Mouse (Mus musculus) spleen, adult 2 months (tissue): ENCODE measurements around the gene Sds.

Source experiments
- CTCF ChIP-seq: fragments of 200-500 bp; IDR thresholded peaks from 2 replicates; pipeline ENCODE4 v1.5.1; 2011; ENCODE audit warnings: mild to moderate bottlenecking, inconsistent platforms; ENCODE audit not compliant: insufficient read depth, insufficient read length, insufficient replicate concordance; ENCODE audit errors: extremely low read depth
- POLR2A ChIP-seq: fragments of 200-500 bp; IDR thresholded peaks from 2 replicates; pipeline ENCODE4 v1.6.1; 2011; ENCODE audit warnings: low read depth, low read length, inconsistent platforms

DNA sequence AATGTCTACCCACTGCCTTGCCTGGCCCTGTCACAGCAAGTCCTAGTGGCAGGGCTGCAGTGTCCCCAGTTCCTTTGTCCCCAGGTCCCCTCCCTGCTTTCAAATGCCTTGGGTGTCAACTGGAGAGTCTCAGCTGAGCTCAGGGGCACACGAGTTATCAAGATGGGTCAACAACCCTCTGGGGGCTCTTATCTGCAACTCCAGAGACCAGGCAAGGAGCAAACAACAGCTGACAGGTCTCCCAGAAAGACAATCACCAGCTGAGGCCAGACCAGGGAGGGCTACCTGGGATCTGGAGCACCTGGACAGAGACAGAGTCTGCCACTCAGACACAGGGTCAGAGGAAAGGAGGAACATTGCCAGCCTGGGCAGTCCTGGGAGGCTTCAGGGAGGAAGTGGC, 20.1 kb upstream of the Sds start:
- TF ChIP-seq CTCF (no peak), POLR2A (no peak)
